Mouse (Mus musculus): ENCODE measurements at regions not wholly inside any gene's neighbourhood (a gene's known extent, or its start where the extent isn't known, plus 50 kb on each side); places are given as distances from the start of the nearest gene placed in this dataset.

GRCm38 (mm10) chr3:143713183-143713582 lies 491.8 kb downstream of the Lmo4 start:
- Histone ChIP-seq H3K4me1 (replicated peaks; ENCODE audit: low read depth, low read length) (no peaks in the 10 kb centered on the region), H3K4me3 (replicated peaks; ENCODE audit: low read length) (no peak overlapping the region), H3K36me3 (ENCODE audit: insufficient read depth, low read length) (no peaks in the 10 kb centered on the region), H3K27me3 (ENCODE audit: insufficient read depth, low read length) (no peaks in the 10 kb centered on the region), H3K9me3 (ENCODE audit: low read length) (no peaks in the 10 kb centered on the region)
- TF ChIP-seq POU5F1 (IDR thresholded peaks at IDR 0.05; ENCODE audit: borderline replicate concordance, low read length) (no peak), NANOG (IDR thresholded peaks at IDR 0.05; ENCODE audit: borderline replicate concordance, low read length) (no peak), CTCF (conservative IDR thresholded peaks at IDR 0.05; ENCODE audit: low read length) (no peak)

- Histone ChIP-seq H3K4me1 (replicated peaks; ENCODE audit: low read depth, low read length) (no peaks in the 10 kb centered on the region), H3K36me3 (ENCODE audit: insufficient read depth, low read length) (no peaks in the 10 kb centered on the region), H3K9me3 (ENCODE audit: low read length) (no peaks in the 10 kb centered on the region), H3K4me3 (replicated peaks; ENCODE audit: low read length) (no peak overlapping the region), H3K27me3 (ENCODE audit: insufficient read depth, low read length) (no peaks in the 10 kb centered on the region)
- TF ChIP-seq CTCF (conservative IDR thresholded peaks at IDR 0.05; ENCODE audit: low read length): no peak
- no peak for TF ChIP-seq POU5F1 (IDR thresholded peaks at IDR 0.05; ENCODE audit: borderline replicate concordance, low read length)
- no peak for TF ChIP-seq NANOG (IDR thresholded peaks at IDR 0.05; ENCODE audit: borderline replicate concordance, low read length)
Measured at GRCm38 (mm10) chr3:143710805-143711469, 494.1 kb downstream of the Lmo4 start.

- Histone ChIP-seq H3K36me3 (ENCODE audit: insufficient read depth, low read length) (no peaks in the 10 kb centered on the region), H3K4me1 (replicated peaks; ENCODE audit: low read depth, low read length) (no peaks in the 10 kb centered on the region), H3K27me3 (ENCODE audit: insufficient read depth, low read length) (no peaks in the 10 kb centered on the region), H3K9me3 (ENCODE audit: low read length) (no peaks in the 10 kb centered on the region), H3K4me3 (replicated peaks; ENCODE audit: low read length) (no peak overlapping the region)
- no peak for TF ChIP-seq POU5F1 (IDR thresholded peaks at IDR 0.05; ENCODE audit: borderline replicate concordance, low read length)
- no peak for TF ChIP-seq NANOG (IDR thresholded peaks at IDR 0.05; ENCODE audit: borderline replicate concordance, low read length)
- TF ChIP-seq CTCF (conservative IDR thresholded peaks at IDR 0.05; ENCODE audit: low read length): no peak
Measured at GRCm38 (mm10) chr3:143706679-143707078, 498.3 kb downstream of the Lmo4 start.

- TF ChIP-seq POU5F1 (IDR thresholded peaks at IDR 0.05; ENCODE audit: borderline replicate concordance, low read length): no peak
- TF ChIP-seq CTCF (conservative IDR thresholded peaks at IDR 0.05; ENCODE audit: low read length): no peak
- TF ChIP-seq NANOG (IDR thresholded peaks at IDR 0.05; ENCODE audit: borderline replicate concordance, low read length): no peak
- Histone ChIP-seq H3K9me3 (ENCODE audit: low read length) (no peaks in the 10 kb centered on the region), H3K36me3 (ENCODE audit: insufficient read depth, low read length) (no peaks in the 10 kb centered on the region), H3K27me3 (ENCODE audit: insufficient read depth, low read length) (no peaks in the 10 kb centered on the region), H3K4me1 (replicated peaks; ENCODE audit: low read depth, low read length) (no peaks in the 10 kb centered on the region), H3K4me3 (replicated peaks; ENCODE audit: low read length) (no peak overlapping the region)
Measured at GRCm38 (mm10) chr3:143694817-143695216, 510.2 kb downstream of the Lmo4 start.

- H3K27me3 ChIP-seq (ENCODE audit: insufficient read depth, low read length): no peaks in the 10 kb centered on the region
- no peaks in the 10 kb centered on the region for H3K36me3 ChIP-seq (ENCODE audit: insufficient read depth, low read length)
- H3K4me3 ChIP-seq (replicated peaks; ENCODE audit: low read length): no peak overlapping the region
- no peaks in the 10 kb centered on the region for H3K4me1 ChIP-seq (replicated peaks; ENCODE audit: low read depth, low read length)
- TF ChIP-seq POU5F1 (IDR thresholded peaks at IDR 0.05; ENCODE audit: borderline replicate concordance, low read length): no peak
- no peak for TF ChIP-seq NANOG (IDR thresholded peaks at IDR 0.05; ENCODE audit: borderline replicate concordance, low read length)
- no peak for TF ChIP-seq CTCF (conservative IDR thresholded peaks at IDR 0.05; ENCODE audit: low read length)
- H3K9me3 ChIP-seq (ENCODE audit: low read length): no peaks in the 10 kb centered on the region
Measured at GRCm38 (mm10) chr3:143685742-143686141, 519.3 kb downstream of the Lmo4 start.

- no peaks in the 10 kb centered on the region for H3K4me1 ChIP-seq (replicated peaks; ENCODE audit: low read depth, low read length)
- no peaks in the 10 kb centered on the region for H3K36me3 ChIP-seq (ENCODE audit: insufficient read depth, low read length)
- H3K9me3 ChIP-seq (ENCODE audit: low read length): no peaks in the 10 kb centered on the region
- no peaks in the 10 kb centered on the region for H3K27me3 ChIP-seq (ENCODE audit: insufficient read depth, low read length)
- TF ChIP-seq CTCF (conservative IDR thresholded peaks at IDR 0.05; ENCODE audit: low read length) (no peak), NANOG (IDR thresholded peaks at IDR 0.05; ENCODE audit: borderline replicate concordance, low read length) (no peak)
- H3K4me3 ChIP-seq (replicated peaks; ENCODE audit: low read length): no peak overlapping the region
Measured at GRCm38 (mm10) chr3:143678186-143678585, 526.8 kb downstream of the Lmo4 start.

- Histone ChIP-seq H3K27me3 (ENCODE audit: insufficient read depth, low read length) (no peaks in the 10 kb centered on the region), H3K36me3 (ENCODE audit: insufficient read depth, low read length) (no peaks in the 10 kb centered on the region), H3K4me3 (replicated peaks; ENCODE audit: low read length) (no peak overlapping the region), H3K4me1 (replicated peaks; ENCODE audit: low read depth, low read length) (no peaks in the 10 kb centered on the region), H3K9me3 (ENCODE audit: low read length) (no peaks in the 10 kb centered on the region)
- TF ChIP-seq POU5F1 (IDR thresholded peaks at IDR 0.05; ENCODE audit: borderline replicate concordance, low read length) (no peak), CTCF (conservative IDR thresholded peaks at IDR 0.05; ENCODE audit: low read length) (no peak), NANOG (IDR thresholded peaks at IDR 0.05; ENCODE audit: borderline replicate concordance, low read length) (no peak)
Measured at GRCm38 (mm10) chr3:143674855-143675254, 530.2 kb downstream of the Lmo4 start.

GRCm38 (mm10) chr3:143674446-143674845 lies 530.6 kb downstream of the Lmo4 start:
- H3K27me3 ChIP-seq (ENCODE audit: insufficient read depth, low read length): no peaks in the 10 kb centered on the region
- no peaks in the 10 kb centered on the region for H3K4me1 ChIP-seq (replicated peaks; ENCODE audit: low read depth, low read length)
- H3K4me3 ChIP-seq (replicated peaks; ENCODE audit: low read length): no peak overlapping the region

More at GRCm38 (mm10) chr3:143674446-143674845, 530.6 kb downstream of the Lmo4 start:
- TF ChIP-seq NANOG (IDR thresholded peaks at IDR 0.05; ENCODE audit: borderline replicate concordance, low read length) (no peak), POU5F1 (IDR thresholded peaks at IDR 0.05; ENCODE audit: borderline replicate concordance, low read length) (no peak), CTCF (conservative IDR thresholded peaks at IDR 0.05; ENCODE audit: low read length) (no peak)
- Histone ChIP-seq H3K36me3 (ENCODE audit: insufficient read depth, low read length) (no peaks in the 10 kb centered on the region), H3K9me3 (ENCODE audit: low read length) (no peaks in the 10 kb centered on the region)
